Mouse (Mus musculus) megakaryocyte, embryonic 14.5 days (primary cell): Measurements from ENCODE around the gene 2900026A02Rik. TPM values are rescaled to one million over a fixed set of nuclear protein-coding genes. Genes with fewer than 3 reads are reported as not detected.

Experiments
- H3K27me3 ChIP-seq: replicated peaks from 2 replicates; pipeline ENCODE3; 2012; ENCODE audit warnings: inconsistent platforms
- H3K36me3 ChIP-seq: replicated peaks from 2 replicates; pipeline ENCODE3; 2012; ENCODE audit warnings: low read length, inconsistent platforms, mixed read lengths
- H3K4me1 ChIP-seq: 2 replicates; pipeline ENCODE4 v1.6.1; 2012; ENCODE audit warnings: inconsistent platforms
- H3K4me3 ChIP-seq: replicated peaks from 2 replicates; pipeline ENCODE3; 2012; ENCODE audit warnings: moderate library complexity, mild to moderate bottlenecking, inconsistent platforms
- H3K9me3 ChIP-seq: 2 replicates; pipeline ENCODE4 v1.6.1; 2012; ENCODE audit warnings: inconsistent platforms
- FLI1 ChIP-seq: IDR thresholded peaks from 2 replicates; pipeline ENCODE4 v1.6.1; 2012; ENCODE audit warnings: low read length, inconsistent platforms, mixed read lengths
- GATA1 ChIP-seq: IDR thresholded peaks from 3 replicates; pipeline ENCODE4 v1.6.1; 2012; ENCODE audit warnings: mixed read lengths, low read length, inconsistent platforms, borderline replicate concordance
- polyA plus RNA-seq: library from polyadenylated mRNA; stranded (reverse); fragments of >175 nt; gene quantifications from 2 replicates; pipeline ENCODE4 v1.2.3, GENCODE M21; 2012; ENCODE audit warnings: low replicate concordance; ENCODE audit not compliant: insufficient read depth

The 2900026A02Rik gene
- polyA plus RNA-seq, 1 experiment, result 1.7 TPM

DNA sequence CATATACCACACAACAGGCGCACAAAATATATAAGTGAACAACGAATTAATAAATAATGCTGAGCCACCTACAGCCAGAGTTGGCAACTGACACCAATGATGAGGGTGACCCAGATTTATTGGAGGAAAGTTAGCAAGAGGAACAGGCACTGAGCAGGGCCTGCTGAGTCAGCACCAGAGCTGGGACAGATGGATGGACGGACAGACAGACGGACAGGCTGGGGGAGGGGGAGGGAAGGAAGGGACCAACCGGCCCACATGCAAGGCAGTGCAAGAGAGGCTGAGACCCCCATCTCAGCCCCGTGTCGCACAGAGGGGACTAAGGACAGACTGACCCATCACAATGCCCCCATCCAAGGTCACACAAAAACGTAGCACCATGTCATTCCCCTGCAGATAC, 7.0 kb downstream of the 2900026A02Rik start:
- H3K9me3 ChIP-seq, result no peaks in the 10 kb centered on the region
- no peak overlapping the region for H3K4me3 ChIP-seq
- no peaks in the 10 kb centered on the region for H3K36me3 ChIP-seq
- peaks cover 88% of the 10 kb centered on the region for H3K27me3 ChIP-seq
- TF ChIP-seq FLI1 (no peak), GATA1 (no peak)
- peaks cover 11% of the 10 kb centered on the region for H3K4me1 ChIP-seq

DNA sequence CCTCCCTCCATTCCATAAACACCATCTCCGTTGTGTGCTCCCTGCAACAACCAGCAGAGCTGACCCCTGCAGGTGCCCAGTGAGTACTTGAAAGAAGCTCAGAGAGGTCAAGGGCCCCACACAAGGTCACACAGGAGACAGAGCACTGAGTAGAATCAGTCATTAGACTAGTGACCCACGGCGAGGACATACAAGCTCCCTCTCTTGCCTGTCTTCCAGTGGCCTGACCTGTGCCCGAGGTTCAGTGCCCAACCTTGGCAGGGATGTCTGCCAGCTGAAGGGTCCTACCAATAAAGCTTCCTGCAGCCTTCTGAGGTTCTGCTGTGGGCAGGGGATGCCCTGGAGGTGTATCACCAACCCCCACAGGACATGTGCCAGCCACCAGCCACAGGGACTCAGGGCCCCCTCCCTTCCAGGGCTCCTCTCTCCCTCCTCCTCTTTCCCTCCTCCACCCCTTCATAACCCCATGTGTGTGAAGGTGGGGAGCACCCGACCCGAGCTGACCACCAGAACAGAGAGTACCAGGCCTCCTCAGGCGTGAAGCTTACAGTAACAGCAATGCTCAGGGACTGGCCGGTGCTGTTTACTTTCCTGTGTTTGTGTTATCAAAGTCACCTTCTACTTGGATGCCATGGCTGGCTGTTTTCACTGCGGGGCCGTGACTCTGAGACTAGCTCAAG, 8.7 kb downstream of the 2900026A02Rik start:
- TF ChIP-seq GATA1 (no peak), FLI1 (no peak)
- peaks cover 6% of the 10 kb centered on the region; the same call in 1 of the 2 replicates for H3K9me3 ChIP-seq
- no peaks in the 10 kb centered on the region for H3K36me3 ChIP-seq
- peaks cover 92% of the 10 kb centered on the region for H3K27me3 ChIP-seq
- no peak overlapping the region for H3K4me3 ChIP-seq
- peaks cover 18% of the 10 kb centered on the region for H3K4me1 ChIP-seq

DNA sequence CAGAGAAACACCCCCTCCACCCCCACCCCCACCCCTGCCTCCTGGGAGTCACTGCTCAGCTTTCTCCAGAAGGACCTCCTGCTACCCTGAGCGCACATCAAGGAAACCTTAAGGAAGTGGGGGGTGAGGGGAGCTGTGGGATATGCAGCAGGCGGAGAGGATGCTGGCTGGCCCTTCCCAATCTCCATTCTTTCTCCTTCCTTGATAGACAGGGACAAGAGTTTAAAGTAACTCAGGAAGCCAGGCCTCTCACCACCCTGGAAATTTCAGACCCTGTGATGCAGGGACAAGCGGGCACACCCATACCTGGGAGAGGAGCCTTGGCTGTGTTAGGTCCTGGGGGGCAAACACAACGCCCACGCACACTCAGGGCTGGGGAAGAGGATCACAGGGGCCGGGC, 10.7 kb downstream of the 2900026A02Rik start:
- H3K4me3 ChIP-seq, result no peak overlapping the region
- TF ChIP-seq FLI1 (no peak), GATA1 (no peak)
- peaks cover 38% of the 10 kb centered on the region for H3K4me1 ChIP-seq
- peaks cover 10% of the 10 kb centered on the region; the same call in 1 of the 2 replicates for H3K9me3 ChIP-seq
- H3K27me3 ChIP-seq, result peaks cover 90% of the 10 kb centered on the region
- H3K36me3 ChIP-seq, result no peaks in the 10 kb centered on the region

DNA sequence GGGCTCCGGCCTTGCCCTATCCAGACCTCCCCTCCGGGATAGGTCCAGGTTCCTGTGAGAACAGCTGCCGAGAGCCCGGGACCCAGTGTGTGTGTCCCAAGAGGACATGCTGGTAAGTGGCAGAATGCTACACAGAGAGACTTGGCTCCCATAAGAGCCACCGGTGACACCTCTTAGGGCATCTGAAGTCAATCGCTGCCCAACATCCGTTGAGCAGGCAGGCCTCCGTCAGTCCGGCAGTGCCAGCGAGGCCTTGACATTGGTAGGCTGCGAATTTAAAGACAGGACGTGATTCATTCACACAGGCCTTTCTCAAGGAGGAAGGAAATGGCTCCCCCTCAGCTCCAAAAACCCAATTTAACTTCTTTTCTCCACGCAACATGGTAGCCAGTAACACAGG, 11.1 kb downstream of the 2900026A02Rik start:
- peaks cover 42% of the 10 kb centered on the region for H3K4me1 ChIP-seq

DNA sequence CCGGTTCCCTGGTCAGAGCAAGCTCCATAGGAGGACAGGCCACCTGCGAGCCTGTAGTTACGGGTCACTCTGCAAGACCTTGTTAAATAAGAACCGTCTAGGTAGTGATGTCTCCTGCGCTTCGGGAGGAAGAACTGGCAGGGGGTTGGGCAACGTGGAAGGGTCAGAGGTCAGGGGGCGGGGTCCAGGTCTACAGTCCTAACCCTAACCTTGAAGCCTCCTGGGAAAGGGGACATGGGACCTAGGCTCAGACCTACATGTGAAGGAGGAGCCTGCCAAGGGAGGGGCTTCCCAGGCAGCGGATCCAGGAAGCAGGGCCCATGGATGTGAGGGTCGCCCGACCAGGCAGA, 11.7 kb downstream of the 2900026A02Rik start:
- Histone ChIP-seq H3K9me3 (peaks cover 12% of the 10 kb centered on the region; the same call in 1 of the 2 replicates), H3K36me3 (no peaks in the 10 kb centered on the region), H3K4me3 (no peak overlapping the region), H3K4me1 (peaks cover 44% of the 10 kb centered on the region), H3K27me3 (peaks cover 92% of the 10 kb centered on the region)
- TF ChIP-seq GATA1 (no peak), FLI1 (no peak)

More for the DNA sequence above, 11.1 kb downstream of the 2900026A02Rik start:
- TF ChIP-seq GATA1 (no peak), FLI1 (no peak)
- Histone ChIP-seq H3K4me3 (no peak overlapping the region), H3K27me3 (peaks cover 91% of the 10 kb centered on the region), H3K9me3 (peaks cover 12% of the 10 kb centered on the region; the same call in 1 of the 2 replicates), H3K36me3 (no peaks in the 10 kb centered on the region)

DNA sequence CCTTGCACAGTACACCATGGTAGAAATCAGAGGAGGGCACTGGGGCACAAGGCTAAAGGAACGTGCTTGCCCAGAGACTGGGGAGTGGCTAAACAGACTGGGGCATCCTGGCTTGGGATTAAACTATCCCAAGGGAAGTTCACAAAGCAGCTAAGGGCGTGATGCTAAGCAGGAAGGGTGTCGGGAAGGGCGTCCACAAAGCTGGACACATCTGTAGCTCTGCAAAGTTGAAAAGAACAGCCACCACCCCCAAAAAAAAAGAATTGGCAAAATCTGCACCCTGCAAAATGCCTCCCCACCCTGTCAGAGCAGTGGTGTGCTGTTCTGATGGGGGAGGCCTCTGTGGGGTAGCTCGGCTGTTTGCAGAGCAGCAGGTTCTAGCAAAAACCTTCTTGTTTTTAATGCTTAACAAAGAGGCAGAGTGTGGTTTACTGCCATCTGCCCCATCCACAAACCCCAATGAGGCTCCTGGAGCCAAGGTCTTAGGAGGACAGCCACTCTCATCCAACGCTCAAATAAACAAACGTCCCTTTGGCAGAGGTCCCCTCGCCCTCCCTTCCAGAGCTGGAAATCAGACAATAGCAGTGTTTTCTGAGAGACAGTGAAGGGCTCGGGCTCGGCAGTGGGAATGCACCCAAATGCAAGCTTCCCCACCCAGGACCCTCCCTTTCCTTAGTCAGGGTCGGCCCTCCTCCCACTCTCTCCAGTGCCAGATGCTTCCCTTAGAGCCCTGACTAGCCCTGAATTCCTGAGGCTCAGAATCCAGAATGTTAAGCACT, 12.2 kb downstream of the 2900026A02Rik start:
- Histone ChIP-seq H3K9me3 (peaks cover 17% of the 10 kb centered on the region), H3K36me3 (no peaks in the 10 kb centered on the region)
- TF ChIP-seq FLI1, result no peak
- TF ChIP-seq GATA1, result no peak

DNA sequence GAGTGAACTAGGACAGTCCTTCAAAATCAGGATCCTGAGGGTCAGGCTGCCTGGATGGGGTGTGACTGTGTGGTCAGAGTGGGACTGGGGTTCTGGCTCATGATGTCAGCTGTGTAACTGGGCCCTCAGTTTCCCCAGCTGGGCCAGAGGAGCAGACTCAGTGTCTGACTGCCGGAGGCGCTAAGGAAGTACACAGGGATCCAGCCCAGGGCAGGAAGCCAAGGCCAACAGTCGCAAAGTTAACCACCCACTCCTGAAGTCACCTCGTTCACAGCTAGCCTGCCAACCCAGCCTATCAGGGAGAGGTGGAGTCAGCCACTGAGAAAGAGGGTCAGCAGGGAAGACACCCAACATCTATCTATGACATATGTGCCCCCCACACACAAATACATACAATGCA, 13.0 kb downstream of the 2900026A02Rik start:
- H3K9me3 ChIP-seq, result peaks cover 25% of the 10 kb centered on the region
- TF ChIP-seq GATA1 (no peak), FLI1 (no peak)
- no peaks in the 10 kb centered on the region for H3K36me3 ChIP-seq
- H3K4me3 ChIP-seq, result no peak overlapping the region
- peaks cover 44% of the 10 kb centered on the region for H3K4me1 ChIP-seq
- H3K27me3 ChIP-seq, result peaks cover 92% of the 10 kb centered on the region

More for the DNA sequence above, 12.2 kb downstream of the 2900026A02Rik start:
- no peak overlapping the region for H3K4me3 ChIP-seq
- peaks cover 92% of the 10 kb centered on the region for H3K27me3 ChIP-seq
- H3K4me1 ChIP-seq, result peaks cover 44% of the 10 kb centered on the region

DNA sequence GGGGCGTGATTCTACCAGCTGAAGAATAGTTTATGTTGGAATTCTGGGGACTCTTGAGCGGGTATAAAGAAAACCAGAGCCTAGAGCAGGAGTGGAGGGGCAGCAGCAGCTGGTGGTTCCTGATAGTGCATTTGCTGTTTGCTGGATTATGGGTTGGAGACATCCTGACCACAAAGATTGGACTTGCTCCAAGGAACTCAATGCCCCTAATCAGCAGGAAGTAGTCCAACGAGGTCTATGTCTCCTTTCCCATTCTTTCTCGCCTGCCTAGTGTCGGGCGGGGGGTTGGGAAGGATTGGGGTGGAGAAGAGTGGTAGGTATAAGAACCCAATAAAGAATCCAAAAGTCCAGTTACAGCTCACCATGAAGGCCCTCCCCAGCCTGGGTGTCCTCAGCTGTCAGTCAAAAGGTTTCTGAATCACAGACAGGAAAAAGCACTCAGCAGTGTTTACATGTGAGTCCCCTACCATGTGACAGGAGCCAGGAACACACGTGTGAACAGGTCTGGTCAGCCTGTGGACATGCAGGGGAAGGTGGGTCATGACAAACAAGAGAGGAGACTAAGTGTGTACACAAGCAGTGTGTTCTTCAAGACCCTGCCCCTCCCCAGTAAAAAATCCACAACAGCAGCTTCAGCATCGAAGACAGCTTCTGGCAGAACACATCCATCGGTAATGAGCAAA, 14.2 kb downstream of the 2900026A02Rik start:
- Histone ChIP-seq H3K4me1 (peaks cover 44% of the 10 kb centered on the region), H3K27me3 (peaks cover 90% of the 10 kb centered on the region), H3K9me3 (peaks cover 30% of the 10 kb centered on the region), H3K4me3 (peak overlapping the region; percentile 12), H3K36me3 (no peaks in the 10 kb centered on the region)
- TF ChIP-seq FLI1 (no peak), GATA1 (no peak)

DNA sequence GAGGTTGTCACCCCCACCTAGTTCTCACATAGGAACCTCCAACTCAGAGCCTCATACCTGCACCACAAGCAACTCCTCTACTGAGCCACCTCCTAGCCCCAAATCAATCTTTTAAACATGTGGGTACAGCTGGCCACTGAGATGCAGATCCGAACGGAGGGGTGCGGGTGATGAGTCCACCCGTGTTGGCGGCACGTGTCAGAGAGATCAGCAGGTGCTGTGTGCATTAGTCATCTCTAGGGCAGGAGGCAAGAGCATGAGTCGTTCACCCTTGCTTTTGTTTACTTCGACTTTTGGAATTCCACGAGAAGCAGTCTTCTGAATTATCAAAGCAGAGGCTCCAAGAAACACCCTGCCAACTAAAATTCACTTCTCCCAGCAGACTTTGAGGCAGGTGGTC, 16.8 kb downstream of the 2900026A02Rik start:
- TF ChIP-seq FLI1 (no peak), GATA1 (no peak)
- Histone ChIP-seq H3K4me1 (peaks cover 32% of the 10 kb centered on the region), H3K27me3 (peaks cover 81% of the 10 kb centered on the region), H3K36me3 (no peaks in the 10 kb centered on the region), H3K4me3 (no peak overlapping the region), H3K9me3 (peaks cover 30% of the 10 kb centered on the region)
